8 mouse cellular contexts compared by ENCODE assay signal in genomic region chr8:128358406-128358755, GRCm38 (mm10). TPM values are rescaled to one million over a fixed set of nuclear protein-coding genes. Genes with fewer than 3 reads are reported as not detected.
DNase-seq lines count a peak whose midpoint lies in the region; ATAC-seq lines count a peak whose summit lies in the region.

Gene Nrp1, plus strand, starts transcription at chr8:128358604.

- peak within 1 kb of the TSS; percentile 60 for H3K4me3 ChIP-seq in hindbrain, embryonic 14.5 days (replicated peaks; ENCODE audit: low read length)

- peak within 1 kb of the TSS; percentile 88 for H3K9ac ChIP-seq in hindbrain, embryonic 14.5 days

- intact Hi-C loops in left cerebral cortex, postnatal 10 days (cut with DNase I): loop anchor here (5.0 to 10.0 kb wide), 2 partner anchors 286 to 1024 kb away; no protein-coding TSS in a partner anchor

- peak; percentile 29; the same call in 1 of the 2 replicates for ATAC-seq in hindbrain, embryonic 14.5 days (ENCODE audit: low FRiP score)
- peak; percentile 35 for ATAC-seq in megakaryocyte, adult 5-6 weeks (ENCODE audit: poor library complexity, severe bottlenecking)

- peak within 1 kb of the TSS; percentile 99 for H3K4me2 ChIP-seq in hindbrain, embryonic 14.5 days (replicated peaks)

- no peaks in the 10 kb centered on the region for H3K9me3 ChIP-seq in hindbrain, embryonic 14.5 days (ENCODE audit: control insufficient read depth, low read length)

- peaks cover 24% of the 10 kb centered on the region; the same call in 1 of the 2 replicates for H3K4me1 ChIP-seq in hindbrain, embryonic 14.5 days (replicated peaks; ENCODE audit: control insufficient read depth, insufficient read depth, low read length)

- H3K36me3 ChIP-seq in hindbrain, embryonic 14.5 days (replicated peaks; ENCODE audit: control insufficient read depth, insufficient read depth): no peaks in the 10 kb centered on the region

- H3K27ac ChIP-seq in hindbrain, embryonic 14.5 days: peak within 1 kb of the TSS; percentile 89

- H3K27me3 ChIP-seq in hindbrain, embryonic 14.5 days (ENCODE audit: control insufficient read depth, insufficient read depth, low read length): 0 out of 2 replicates have a peak, but pooled peaks cover 3% of the 10 kb centered on the region

- WGBS in hindbrain, embryonic 14.5 days: under 1% methylated on average over 21 of the region's 21 CpGs

- DNase-seq in adrenal gland, adult 18-20 months (ENCODE audit: low spot score in 2 of 2): peak; percentile 40 to 47
- no peak for DNase-seq in adrenal gland, adult (ENCODE audit: inconsistent age in 2 of 2, low spot score in 1 of 2)
- peak; percentile 50 for DNase-seq in adrenal gland, postnatal 25 days
- DNase-seq in gastrocnemius, adult 18-20 months (ENCODE audit: low spot score): no peak
- no peak for DNase-seq in hindbrain, embryonic 14.5 days (ENCODE audit: low spot score)
- peak; percentile 40 to 60 for DNase-seq in left cerebral cortex, postnatal 10 days (ENCODE audit: extremely low spot score in 1 of 2, low spot score in 2 of 2)
- DNase-seq in right cerebral cortex, postnatal 4 days: peak; percentile 44

RNA-seq across cellular contexts. Expression of gene Nrp1, which starts in this region (rescaled TPM):
- 10 to 100 TPM; 72.6 to 94.3 TPM for total RNA-seq in adrenal gland, adult 18-20 months (2021)
- total RNA-seq in adrenal gland, postnatal 25 days (2021): 115 and 135 TPM in 2 replicates
- total RNA-seq in gastrocnemius, adult 18-20 months (2021): 10 to 100 TPM; 23.7 to 29.0 TPM
- polyA plus RNA-seq in hindbrain, embryonic 14.5 days (2014; fragmentation: Nextera tagmentation; extraction: Ambion mirVana): 72.7 and 82.2 TPM in 2 replicates
- total RNA-seq in left cerebral cortex, postnatal 10 days (2021): 10 to 100 TPM; 33.7 to 35.3 TPM
- 56.8 and 59.8 TPM in 2 replicates for total RNA-seq in megakaryocyte, adult 5-6 weeks (2015)
- 73.2 and 74.3 TPM in 2 replicates for total RNA-seq in megakaryocyte, adult 5-6 weeks (2017)

Comparison
In these comparisons a context has a peak if more than half of its experiments do, and no peak if none do; other contexts are left out.
1. DNase-seq: peak in adrenal gland, adult 18-20 months (2 of 2), adrenal gland, postnatal 25 days (single experiment), left cerebral cortex, postnatal 10 days (2 of 2) and right cerebral cortex, postnatal 4 days (single experiment); none in adrenal gland, adult (0 of 2), gastrocnemius, adult 18-20 months (single experiment) and hindbrain, embryonic 14.5 days (single experiment).